Mouse (Mus musculus) olfactory bulb, adult 2 months (tissue): Measurements from ENCODE around the gene Nr3c2. TPM values are rescaled to one million over a fixed set of nuclear protein-coding genes. Genes with fewer than 3 reads are reported as not detected.

Experiments
- H3K27ac ChIP-seq: fragments of 200-500 bp; 2 replicates; pipeline ENCODE4 v1.5.1; 2012; ENCODE audit warnings: low read depth, low read length; ENCODE audit not compliant: insufficient read depth
- H3K4me1 ChIP-seq: fragments of 200-500 bp; 2 replicates; pipeline ENCODE4 v1.6.1; 2012; ENCODE audit warnings: low read length; ENCODE audit not compliant: control insufficient read depth, insufficient read depth
- H3K4me3 ChIP-seq: fragments of 200-500 bp; 2 replicates; pipeline ENCODE4 v1.5.1; 2012; ENCODE audit warnings: mild to moderate bottlenecking, low read depth, low read length, moderate library complexity; ENCODE audit not compliant: insufficient read depth
- CTCF ChIP-seq: fragments of 200-500 bp; IDR thresholded peaks from 2 replicates; pipeline ENCODE4 v1.5.1; 2012; ENCODE audit warnings: low read depth, mild to moderate bottlenecking, low read length, moderate library complexity; ENCODE audit not compliant: insufficient read depth
- POLR2A ChIP-seq: fragments of 200-500 bp; IDR thresholded peaks from 2 replicates; pipeline ENCODE4 v1.6.1; 2012; ENCODE audit warnings: mild to moderate bottlenecking, low read depth, low read length, moderate library complexity; ENCODE audit not compliant: insufficient read depth
- WGBS: fragments of 180-500 bp; shearing (Covaris S2); methylation state at CpG from one replicate; pipeline ENCODE4 v1.1.7; 2018; 5-methylcytosine and 5-hydroxymethylcytosine counted together
- polyA plus RNA-seq: library from polyadenylated mRNA; stranded (reverse); fragments of >200 nt; gene quantifications from 2 replicates; pipeline ENCODE4 v1.2.4, GENCODE M21; 2012; ENCODE audit warnings: low replicate concordance; ENCODE audit not compliant: missing spikeins, insufficient read depth, insufficient read length

Gene Nr3c2
- polyA plus RNA-seq, 1 experiment: not detected

GRCm38 (mm10) chr8:77009425-77009824 lies 110.2 kb downstream of the Nr3c2 start:
- no peak overlapping the region for H3K27ac ChIP-seq
- H3K4me1 ChIP-seq: no peaks in the 10 kb centered on the region; the same call in 1 of the 2 replicates
- 76% methylated on average over 10 of the region's 10 CpGs for WGBS
- no peak overlapping the region for H3K4me3 ChIP-seq
- TF ChIP-seq POLR2A: no peak
- no peak for TF ChIP-seq CTCF

DNA sequence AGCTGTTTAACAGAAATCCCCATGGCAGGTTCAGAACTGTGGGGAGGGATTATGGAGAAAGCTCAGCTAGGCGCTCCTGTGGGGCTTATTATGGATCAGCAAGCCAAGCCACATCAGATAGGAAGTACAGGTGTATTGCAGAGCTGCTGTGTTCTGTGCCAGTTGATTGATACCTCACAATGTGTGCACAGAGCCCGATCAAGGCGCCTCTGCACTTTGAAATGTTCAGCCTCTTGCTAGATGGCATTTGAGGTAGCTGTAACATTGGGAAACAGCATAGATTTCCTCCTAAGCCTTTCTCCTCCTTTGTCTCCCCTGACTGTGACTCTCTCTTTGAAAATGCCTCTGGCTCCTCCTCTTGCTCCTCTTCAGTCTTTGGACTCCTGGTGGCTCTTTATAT lies 112.7 kb downstream of the Nr3c2 start:
- H3K27ac ChIP-seq: no peak overlapping the region
- TF ChIP-seq POLR2A (no peak), CTCF (no peak)
- no peak overlapping the region for H3K4me3 ChIP-seq
- whole genome bisulfite sequencing: 45% methylated on average over 3 of the region's 3 CpGs
- no peaks in the 10 kb centered on the region; the same call in 1 of the 2 replicates for H3K4me1 ChIP-seq

DNA sequence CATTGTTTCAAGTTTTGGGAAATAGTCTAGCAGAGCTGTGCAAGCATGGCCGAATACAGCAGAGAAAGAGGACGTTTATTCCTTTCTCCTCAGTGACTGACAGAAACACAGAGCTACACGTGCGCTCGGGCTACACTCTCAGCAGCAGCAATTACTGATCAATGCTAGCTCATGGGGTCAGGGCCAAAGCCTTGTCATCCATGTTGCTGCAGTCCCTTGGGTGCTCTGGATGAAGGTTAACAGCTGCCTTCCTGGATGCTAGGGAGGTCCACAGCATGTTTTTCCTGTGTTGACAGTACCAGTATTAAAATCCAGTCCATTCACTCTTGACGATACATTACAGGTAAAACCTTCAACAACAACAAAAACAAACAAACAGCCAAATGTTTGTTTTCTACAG lies 113.4 kb downstream of the Nr3c2 start:
- Histone ChIP-seq H3K4me3 (no peak overlapping the region), H3K4me1 (no peaks in the 10 kb centered on the region; the same call in 1 of the 2 replicates), H3K27ac (no peak overlapping the region)
- TF ChIP-seq POLR2A (no peak), CTCF (no peak)
- WGBS: 69% methylated on average over 6 of the region's 6 CpGs

- no peaks in the 10 kb centered on the region; the same call in 1 of the 2 replicates for H3K4me1 ChIP-seq
- TF ChIP-seq POLR2A (no peak), CTCF (no peak)
- no peak overlapping the region for H3K4me3 ChIP-seq
- 73% methylated on average over 3 of the region's 3 CpGs for WGBS
- no peak overlapping the region for H3K27ac ChIP-seq
Observed at GRCm38 (mm10) chr8:77016713-77017112, 117.5 kb downstream of the Nr3c2 start.

DNA sequence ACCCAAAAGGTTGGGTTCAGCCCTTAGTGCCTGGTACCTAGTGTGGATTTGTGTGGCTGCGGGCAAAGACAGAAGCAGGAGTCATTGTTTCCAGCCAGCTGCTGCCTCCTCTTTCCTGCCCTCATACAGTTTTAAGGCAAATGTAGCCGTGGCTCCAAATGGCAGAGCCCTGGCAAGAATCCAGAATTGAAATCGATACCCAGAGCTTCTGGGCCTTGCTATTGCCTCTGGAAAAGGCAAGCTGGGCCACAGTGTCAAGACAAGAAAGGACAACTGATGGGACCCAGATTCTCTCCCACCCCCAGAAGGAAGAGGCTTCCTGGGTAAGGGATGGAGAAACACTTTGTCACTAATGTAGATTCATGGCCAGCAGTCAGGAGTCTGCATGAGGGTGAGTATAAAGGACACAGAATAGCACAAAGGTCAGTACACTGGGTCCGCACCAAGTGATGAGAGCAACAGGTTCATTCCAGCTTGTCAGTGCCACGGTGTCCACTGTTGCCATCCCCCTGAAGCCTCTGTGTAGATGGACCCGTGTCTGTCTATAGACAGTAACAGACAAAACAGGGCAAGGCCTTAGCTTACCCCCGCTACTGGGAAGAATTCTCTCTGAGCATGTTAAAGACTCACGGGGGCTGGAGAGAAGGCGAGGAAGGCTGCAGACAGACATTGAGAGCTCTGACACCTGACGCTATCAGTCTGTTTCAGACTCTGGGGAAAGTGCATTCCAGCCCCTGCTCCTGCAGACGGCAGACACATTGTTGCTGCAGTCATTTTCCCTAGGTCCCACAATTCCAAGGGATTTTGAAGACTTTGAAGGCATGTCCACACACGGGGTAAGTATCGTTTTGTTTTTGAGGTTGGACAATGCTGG lies 124.8 kb downstream of the Nr3c2 start:
- TF ChIP-seq CTCF (no peak), POLR2A (no peak)
- Histone ChIP-seq H3K27ac (no peak overlapping the region), H3K4me1 (peaks cover 2% of the 10 kb centered on the region; the same call in 1 of the 2 replicates), H3K4me3 (no peak overlapping the region)
- 78% methylated on average over 13 of the region's 13 CpGs for WGBS

- WGBS: 92% methylated on average over 3 of the region's 3 CpGs
- H3K4me1 ChIP-seq: no peaks in the 10 kb centered on the region
- no peak for TF ChIP-seq POLR2A
- no peak for TF ChIP-seq CTCF
- no peak overlapping the region for H3K4me3 ChIP-seq
- H3K27ac ChIP-seq: no peak overlapping the region
Observed at GRCm38 (mm10) chr8:77031213-77031612, 132.0 kb downstream of the Nr3c2 start.

DNA sequence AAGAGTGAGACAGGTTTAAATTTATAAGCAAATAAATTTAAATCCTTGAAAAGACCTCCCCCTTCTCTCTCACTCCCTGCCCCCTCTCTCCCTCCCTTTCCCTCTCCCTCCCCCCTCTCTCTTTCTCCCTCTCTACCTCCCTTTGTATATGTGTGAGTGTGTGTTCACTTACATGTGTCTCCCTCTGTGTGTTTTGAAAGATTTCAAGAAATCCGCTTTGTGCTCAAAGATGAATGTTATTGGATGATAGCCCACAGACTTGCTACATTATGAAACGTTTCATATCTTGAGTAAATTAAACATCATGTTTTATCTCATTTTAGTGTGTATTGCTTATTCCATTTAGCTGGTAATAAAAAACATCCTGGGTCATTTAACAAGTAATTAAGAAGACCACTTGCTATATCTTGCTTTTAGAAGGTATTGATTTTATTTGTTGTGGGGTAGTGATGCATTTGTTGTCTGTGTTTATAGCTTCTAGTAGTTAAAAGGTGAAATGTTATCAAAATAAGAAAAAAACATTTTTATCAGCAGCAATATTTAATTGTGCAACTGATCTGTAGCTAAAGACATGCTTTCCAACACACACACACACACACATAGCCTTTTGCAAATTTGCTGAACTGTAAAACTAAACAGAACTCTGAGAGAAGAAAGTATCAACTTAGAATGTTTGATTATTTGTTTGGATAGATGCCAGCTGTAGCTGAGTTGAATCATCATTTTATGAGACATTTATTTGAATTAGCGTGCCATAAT lies 134.6 kb downstream of the Nr3c2 start:
- WGBS: 81% methylated on average over 3 of the region's 3 CpGs
- no peak for TF ChIP-seq POLR2A
- TF ChIP-seq CTCF: no peak
- Histone ChIP-seq H3K27ac (no peak overlapping the region), H3K4me1 (no peaks in the 10 kb centered on the region), H3K4me3 (no peak overlapping the region)

DNA sequence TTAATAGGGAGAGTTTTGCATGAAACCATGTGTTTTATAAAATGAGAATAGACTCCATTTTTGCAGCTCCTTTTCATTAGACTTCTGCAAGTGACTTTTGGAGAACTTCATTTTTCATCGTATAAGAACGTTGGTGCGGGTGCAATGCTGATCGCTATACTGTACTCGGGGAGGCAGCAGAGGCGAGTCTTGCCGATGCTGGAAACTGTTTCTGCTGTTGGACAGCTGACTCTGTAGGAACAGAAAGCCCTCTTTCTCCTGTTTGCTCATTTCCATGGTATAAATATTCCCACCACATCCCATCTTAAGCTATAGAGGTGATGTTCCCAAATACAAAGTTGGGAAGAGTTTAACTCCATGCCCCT lies 135.2 kb downstream of the Nr3c2 start:
- 96% methylated on average over 7 of the region's 7 CpGs for WGBS
- TF ChIP-seq CTCF: no peak
- TF ChIP-seq POLR2A: no peak
- Histone ChIP-seq H3K27ac (no peak overlapping the region), H3K4me1 (no peaks in the 10 kb centered on the region), H3K4me3 (no peak overlapping the region)

GRCm38 (mm10) chr8:77041214-77041613 lies 142.0 kb downstream of the Nr3c2 start:
- WGBS: 97% methylated on average over 5 of the region's 5 CpGs
- no peak for TF ChIP-seq CTCF
- TF ChIP-seq POLR2A: no peak
- no peak overlapping the region for H3K4me3 ChIP-seq
- peaks cover 3% of the 10 kb centered on the region; the same call in 1 of the 2 replicates for H3K4me1 ChIP-seq
- no peak overlapping the region for H3K27ac ChIP-seq
